Mouse (Mus musculus): ENCODE measurements at regions not wholly inside any gene's neighbourhood (a gene's known extent, or its start where the extent isn't known, plus 50 kb on each side); places are given as distances from the start of the nearest gene placed in this dataset.

DNA sequence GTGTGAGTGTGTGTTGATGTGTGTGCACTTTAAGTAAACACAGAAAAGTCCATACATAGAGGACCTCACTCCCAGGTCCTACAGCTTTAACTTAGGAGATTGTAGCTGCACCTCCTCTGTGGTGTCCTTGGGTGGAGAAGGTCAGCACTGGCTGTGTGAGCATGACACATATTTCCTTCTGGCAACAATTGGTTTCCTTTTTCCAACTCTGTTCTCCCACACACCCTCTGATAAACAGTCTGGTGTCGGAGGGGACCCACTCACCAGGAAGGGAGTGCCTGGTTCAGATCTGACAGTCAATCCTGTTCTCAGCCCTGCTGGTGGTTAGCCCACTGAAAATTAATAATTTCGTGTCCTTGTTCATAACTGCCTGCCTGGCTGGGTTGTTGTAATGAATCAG lies 276.7 kb downstream of the Ccdc91 start:
- Histone ChIP-seq H3K4me1 (ENCODE audit: control insufficient read depth, insufficient read depth, low read length) (no peaks in the 10 kb centered on the region), H3K4me3 (ENCODE audit: insufficient read depth, low read length) (no peak overlapping the region), H3K27ac (ENCODE audit: insufficient read depth, low read depth, low read length) (no peak overlapping the region)
- TF ChIP-seq POLR2A (IDR thresholded peaks at IDR 0.05; ENCODE audit: borderline replicate concordance, low read depth, low read length) (no peak), CTCF (IDR thresholded peaks at IDR 0.05; ENCODE audit: low read depth, low read length) (no peak)

DNA sequence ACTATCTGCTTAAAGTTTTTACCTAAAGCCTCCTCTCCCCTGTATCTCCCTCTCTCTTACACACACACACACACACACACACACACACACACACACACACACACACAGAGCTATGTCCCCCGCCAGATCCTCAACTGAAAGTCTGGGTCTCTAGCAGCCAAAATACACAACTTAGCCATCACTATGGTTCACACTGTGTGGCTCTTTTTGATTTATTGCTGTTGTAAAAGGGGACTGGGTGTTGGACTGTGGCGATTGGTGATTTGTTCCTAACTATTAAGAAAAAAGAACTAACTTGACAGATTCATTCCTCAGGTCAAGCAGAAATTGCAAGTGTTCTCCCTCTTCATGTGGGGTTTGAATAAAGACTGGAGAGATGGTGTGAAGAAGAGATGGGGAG lies 278.2 kb downstream of the Ccdc91 start:
- Histone ChIP-seq H3K27ac (ENCODE audit: insufficient read depth, low read depth, low read length) (no peak overlapping the region), H3K4me3 (ENCODE audit: insufficient read depth, low read length) (no peak overlapping the region), H3K4me1 (ENCODE audit: control insufficient read depth, insufficient read depth, low read length) (no peaks in the 10 kb centered on the region)
- no peak for TF ChIP-seq CTCF (IDR thresholded peaks at IDR 0.05; ENCODE audit: low read depth, low read length)
- TF ChIP-seq POLR2A (IDR thresholded peaks at IDR 0.05; ENCODE audit: borderline replicate concordance, low read depth, low read length) = no peak

DNA sequence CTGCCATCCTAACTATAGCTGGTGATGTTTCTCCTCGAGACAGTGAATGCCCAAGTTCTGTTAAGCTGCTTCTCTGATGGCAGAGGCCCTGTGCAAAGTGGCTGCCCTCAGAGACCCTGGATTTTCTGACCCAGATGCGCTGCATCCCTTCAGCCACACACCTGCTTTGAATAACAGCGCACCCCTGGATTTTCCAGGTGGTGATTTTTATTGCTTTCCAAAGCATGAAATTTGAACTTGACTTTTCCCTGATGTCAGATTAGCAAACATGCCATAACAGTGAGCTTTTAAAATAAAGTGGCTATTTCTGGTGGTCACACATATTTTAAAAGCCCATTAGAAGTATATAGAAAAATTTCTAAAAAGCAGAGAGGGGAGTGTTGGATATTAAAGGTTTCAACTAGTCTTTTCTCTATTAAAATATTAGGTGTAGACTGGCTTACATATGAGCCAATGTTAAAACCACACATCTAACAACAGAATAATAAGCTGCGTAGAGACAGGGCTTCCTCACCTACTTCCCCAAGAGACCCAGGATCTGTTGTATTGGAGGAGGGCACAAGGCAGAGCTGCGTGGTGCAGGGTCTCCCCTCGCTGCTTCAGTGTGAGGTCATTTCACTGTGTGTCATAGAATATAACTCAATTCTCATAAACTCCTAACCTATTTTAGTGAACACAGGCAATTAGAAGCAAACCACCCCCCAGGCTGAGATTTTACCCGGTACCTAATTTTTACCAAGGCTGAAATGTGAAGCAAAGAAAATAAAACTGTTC lies 280.3 kb downstream of the Ccdc91 start:
- Histone ChIP-seq H3K27ac (ENCODE audit: insufficient read depth, low read depth, low read length) (no peak overlapping the region), H3K4me3 (ENCODE audit: insufficient read depth, low read length) (no peak overlapping the region), H3K4me1 (ENCODE audit: control insufficient read depth, insufficient read depth, low read length) (no peaks in the 10 kb centered on the region)
- TF ChIP-seq CTCF (IDR thresholded peaks at IDR 0.05; ENCODE audit: low read depth, low read length) = no peak
- TF ChIP-seq POLR2A (IDR thresholded peaks at IDR 0.05; ENCODE audit: borderline replicate concordance, low read depth, low read length) = no peak

DNA sequence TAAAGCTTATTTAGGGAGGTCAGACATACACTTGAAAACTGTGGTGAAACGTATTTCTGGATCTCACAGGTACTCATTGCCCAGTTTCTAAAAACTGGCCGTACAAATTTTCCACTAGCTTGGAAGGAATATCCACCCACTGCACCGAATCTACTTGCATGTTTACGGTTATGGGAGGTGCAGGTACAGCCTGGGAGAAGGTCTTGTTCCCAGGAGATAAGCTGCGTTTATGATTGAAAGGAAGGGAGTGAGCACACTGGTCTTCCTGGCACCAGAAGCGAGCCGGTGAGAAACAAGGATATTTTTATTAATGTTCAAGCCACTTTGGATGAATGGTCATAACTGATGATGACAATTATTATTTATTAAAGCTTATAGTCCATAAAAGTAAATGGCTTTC lies 283.9 kb downstream of the Ccdc91 start:
- Histone ChIP-seq H3K4me1 (ENCODE audit: control insufficient read depth, insufficient read depth, low read length) (no peaks in the 10 kb centered on the region), H3K4me3 (ENCODE audit: insufficient read depth, low read length) (no peak overlapping the region), H3K27ac (ENCODE audit: insufficient read depth, low read depth, low read length) (no peak overlapping the region)
- TF ChIP-seq CTCF (IDR thresholded peaks at IDR 0.05; ENCODE audit: low read depth, low read length) (no peak), POLR2A (IDR thresholded peaks at IDR 0.05; ENCODE audit: borderline replicate concordance, low read depth, low read length) (no peak)

DNA sequence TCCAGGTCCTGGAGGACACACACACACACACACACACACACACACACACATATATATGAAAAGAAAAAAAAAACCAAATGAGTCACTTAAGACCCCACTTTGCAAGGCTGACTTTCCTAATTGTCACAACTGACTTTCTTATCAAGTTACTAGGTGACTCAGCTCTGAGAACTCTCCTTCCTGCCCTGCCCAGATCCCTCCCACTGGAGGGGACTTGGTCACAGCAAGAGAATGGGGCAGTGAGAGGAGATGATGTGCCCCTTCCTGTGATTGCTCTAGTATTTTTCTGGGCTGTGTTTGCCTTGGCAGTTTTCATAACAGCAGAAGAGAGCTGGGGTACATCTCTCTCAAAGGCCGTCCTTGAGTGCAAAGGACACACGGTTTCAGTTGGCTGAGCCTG lies 284.5 kb downstream of the Ccdc91 start:
- Histone ChIP-seq H3K27ac (ENCODE audit: insufficient read depth, low read depth, low read length) (no peak overlapping the region), H3K4me1 (ENCODE audit: control insufficient read depth, insufficient read depth, low read length) (no peaks in the 10 kb centered on the region), H3K4me3 (ENCODE audit: insufficient read depth, low read length) (no peak overlapping the region)
- TF ChIP-seq POLR2A (IDR thresholded peaks at IDR 0.05; ENCODE audit: borderline replicate concordance, low read depth, low read length) = no peak
- no peak for TF ChIP-seq CTCF (IDR thresholded peaks at IDR 0.05; ENCODE audit: low read depth, low read length)

DNA sequence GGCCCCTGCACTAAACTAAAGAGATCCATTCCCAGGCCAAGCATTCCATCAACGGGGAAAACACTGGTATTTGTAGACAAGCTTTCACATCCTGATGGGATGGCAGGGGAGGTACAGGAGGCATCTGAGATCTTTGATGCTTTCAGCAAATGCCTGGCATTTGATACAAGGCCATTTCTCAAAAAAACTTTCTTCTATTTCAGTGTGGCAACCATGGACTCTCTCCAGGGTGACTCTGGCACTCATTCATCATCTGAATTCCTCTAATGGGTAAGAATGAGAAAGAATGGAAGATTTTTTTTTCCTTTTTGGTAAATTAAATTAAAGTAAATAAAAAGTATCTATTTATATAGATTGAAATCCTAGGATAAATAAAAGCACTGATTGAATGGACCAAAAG lies 281.8 kb upstream of the Far2 start:
- Histone ChIP-seq H3K4me1 (ENCODE audit: control insufficient read depth, insufficient read depth, low read length) (no peaks in the 10 kb centered on the region), H3K27ac (ENCODE audit: insufficient read depth, low read depth, low read length) (no peak overlapping the region), H3K4me3 (ENCODE audit: insufficient read depth, low read length) (no peak overlapping the region)
- no peak for TF ChIP-seq POLR2A (IDR thresholded peaks at IDR 0.05; ENCODE audit: borderline replicate concordance, low read depth, low read length)
- TF ChIP-seq CTCF (IDR thresholded peaks at IDR 0.05; ENCODE audit: low read depth, low read length) = no peak

DNA sequence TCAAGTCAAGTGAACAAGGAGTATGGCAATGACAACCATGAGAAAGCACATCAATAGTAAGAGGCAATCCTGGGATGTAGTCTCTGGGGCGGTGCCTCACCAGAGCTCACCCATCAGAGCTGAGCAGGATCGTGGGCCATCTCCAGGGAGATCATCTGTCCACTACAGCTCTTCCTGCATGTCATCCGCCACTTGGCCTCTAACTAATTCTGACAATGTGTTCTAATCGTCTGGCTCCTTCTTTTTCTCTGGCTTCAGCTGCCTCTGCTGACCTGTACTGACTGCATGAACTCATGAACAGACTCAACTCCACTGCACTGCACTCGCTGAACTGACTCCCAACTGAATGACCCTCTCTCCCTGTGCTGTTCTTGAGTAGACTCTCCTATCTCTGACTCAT lies 277.9 kb upstream of the Far2 start:
- Histone ChIP-seq H3K4me1 (ENCODE audit: control insufficient read depth, insufficient read depth, low read length) (no peaks in the 10 kb centered on the region), H3K27ac (ENCODE audit: insufficient read depth, low read depth, low read length) (no peak overlapping the region), H3K4me3 (ENCODE audit: insufficient read depth, low read length) (no peak overlapping the region)
- TF ChIP-seq CTCF (IDR thresholded peaks at IDR 0.05; ENCODE audit: low read depth, low read length) (no peak), POLR2A (IDR thresholded peaks at IDR 0.05; ENCODE audit: borderline replicate concordance, low read depth, low read length) (no peak)

DNA sequence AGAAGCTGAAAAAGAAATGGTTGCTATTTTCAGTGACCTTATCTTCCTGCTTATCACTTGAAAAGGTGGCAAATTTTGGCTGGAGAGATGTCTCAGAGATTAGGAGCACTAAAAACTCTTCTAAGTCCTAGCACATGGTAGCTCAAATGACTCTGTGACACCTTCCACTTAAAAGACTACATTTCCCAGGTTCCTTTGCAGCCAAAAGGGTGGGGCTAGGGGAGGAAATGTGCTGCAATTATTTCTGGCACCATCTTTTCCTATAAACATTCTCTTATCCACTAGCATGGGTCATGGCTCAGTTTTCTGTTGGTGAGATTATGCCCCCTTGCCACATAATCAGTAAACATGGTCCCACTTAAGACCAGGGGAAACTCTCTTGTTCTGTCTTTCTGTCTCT lies 277.0 kb upstream of the Far2 start:
- H3K4me3 ChIP-seq (ENCODE audit: insufficient read depth, low read length) = no peak overlapping the region
- H3K27ac ChIP-seq (ENCODE audit: insufficient read depth, low read depth, low read length) = no peak overlapping the region
- TF ChIP-seq POLR2A (IDR thresholded peaks at IDR 0.05; ENCODE audit: borderline replicate concordance, low read depth, low read length) = no peak
- no peaks in the 10 kb centered on the region for H3K4me1 ChIP-seq (ENCODE audit: control insufficient read depth, insufficient read depth, low read length)

DNA sequence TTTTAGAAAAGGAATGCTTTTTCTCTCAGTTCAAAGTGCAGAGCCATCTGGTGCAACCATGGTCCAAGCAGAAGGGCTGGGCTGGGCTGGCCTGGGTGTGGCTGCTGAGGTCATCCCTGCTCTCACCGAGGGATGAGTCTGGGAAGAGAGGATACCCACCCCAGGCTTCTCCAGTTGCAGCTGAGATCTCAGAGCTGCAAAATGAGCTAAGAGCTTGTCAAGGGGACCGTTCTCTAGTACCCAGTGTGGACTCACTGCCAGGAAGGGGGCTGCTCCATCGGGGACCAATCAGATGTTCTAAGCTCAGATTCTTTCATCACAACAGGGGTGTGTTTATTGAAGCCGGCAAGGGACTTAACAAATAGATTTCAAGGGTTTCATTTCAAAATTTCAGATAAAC lies 275.6 kb upstream of the Far2 start:
- H3K4me1 ChIP-seq (ENCODE audit: control insufficient read depth, insufficient read depth, low read length) = no peaks in the 10 kb centered on the region
- H3K4me3 ChIP-seq (ENCODE audit: insufficient read depth, low read length) = no peak overlapping the region
- no peak overlapping the region for H3K27ac ChIP-seq (ENCODE audit: insufficient read depth, low read depth, low read length)
- TF ChIP-seq POLR2A (IDR thresholded peaks at IDR 0.05; ENCODE audit: borderline replicate concordance, low read depth, low read length) (no peak), CTCF (IDR thresholded peaks at IDR 0.05; ENCODE audit: low read depth, low read length) (no peak)

DNA sequence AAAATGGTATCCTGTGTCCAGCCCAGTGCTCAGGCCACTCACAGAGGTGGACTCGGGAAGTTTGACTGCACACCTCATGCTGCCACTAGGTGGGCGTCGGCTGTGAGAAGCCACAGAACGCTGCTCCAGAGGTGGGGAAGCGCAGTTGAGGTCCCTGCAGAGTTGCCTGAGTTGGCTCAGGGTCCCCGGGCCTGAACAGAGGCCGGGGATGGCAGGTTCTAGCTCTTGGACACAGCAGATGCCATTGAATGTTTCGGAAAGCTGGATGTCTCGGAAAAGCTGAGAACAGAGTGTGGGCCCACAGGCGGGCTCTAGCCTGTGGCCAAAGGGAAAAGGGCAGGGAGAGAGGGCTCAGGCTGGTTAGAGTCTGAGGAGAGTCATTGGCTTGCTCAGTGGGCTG lies 273.2 kb upstream of the Far2 start:
- no peak overlapping the region for H3K27ac ChIP-seq (ENCODE audit: insufficient read depth, low read depth, low read length)
- TF ChIP-seq CTCF (IDR thresholded peaks at IDR 0.05; ENCODE audit: low read depth, low read length) (no peak), POLR2A (IDR thresholded peaks at IDR 0.05; ENCODE audit: borderline replicate concordance, low read depth, low read length) (no peak)
- no peaks in the 10 kb centered on the region for H3K4me1 ChIP-seq (ENCODE audit: control insufficient read depth, insufficient read depth, low read length)
- no peak overlapping the region for H3K4me3 ChIP-seq (ENCODE audit: insufficient read depth, low read length)

DNA sequence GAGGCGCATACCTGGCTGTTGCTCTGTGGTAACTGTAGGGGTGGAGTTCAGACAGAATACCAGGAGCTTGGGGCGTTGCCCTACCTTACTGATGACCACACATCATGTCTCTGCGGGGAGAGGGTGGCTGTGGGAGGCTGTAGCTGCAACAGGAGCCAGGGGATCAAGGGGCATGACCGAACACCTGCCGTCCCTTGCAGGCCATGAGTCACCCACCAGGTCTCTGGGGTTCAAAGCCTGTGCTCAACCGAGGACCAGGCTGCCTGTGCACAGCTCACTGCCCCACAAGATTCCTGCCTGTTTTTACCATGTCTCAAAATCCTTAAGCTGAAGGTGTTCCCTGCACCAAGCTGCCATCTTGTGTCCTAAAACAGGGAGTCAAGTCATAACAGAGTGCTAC lies 272.4 kb upstream of the Far2 start:
- H3K4me3 ChIP-seq (ENCODE audit: insufficient read depth, low read length) = no peak overlapping the region
- H3K4me1 ChIP-seq (ENCODE audit: control insufficient read depth, insufficient read depth, low read length) = no peaks in the 10 kb centered on the region
- no peak overlapping the region for H3K27ac ChIP-seq (ENCODE audit: insufficient read depth, low read depth, low read length)
- TF ChIP-seq CTCF (IDR thresholded peaks at IDR 0.05; ENCODE audit: low read depth, low read length) (no peak), POLR2A (IDR thresholded peaks at IDR 0.05; ENCODE audit: borderline replicate concordance, low read depth, low read length) (no peak)

Measured in bone marrow macrophage, adult 2 months (primary cell).